Mouse (Mus musculus) midbrain, embryonic 11.5 days (tissue): ENCODE data around the gene Tff3. TPM values are rescaled to one million over a fixed set of nuclear protein-coding genes. Genes with fewer than 3 reads are reported as not detected.

Experiments
- ATAC-seq: fragments of 200-750 bp; cut with Nextera tagmentation; 2 replicates; pipeline ENCODE4 v1.8.0; 2017; ENCODE audit warnings: moderate TSS enrichment, moderate library complexity; ENCODE audit not compliant: low FRiP score
- DNase-seq: peaks from one replicate; pipeline ENCODE4 v3.0.0; 2015; ENCODE audit warnings: low spot score; ENCODE audit errors: missing footprints
- H3K27ac ChIP-seq: fragments of 300-500 bp; sonication (generic); 2 replicates; pipeline ENCODE4 v1.5.1; 2014; ENCODE audit warnings: low read depth, low read length
- H3K27me3 ChIP-seq: fragments of 300-500 bp; sonication (generic); 2 replicates; pipeline ENCODE4 v1.6.1; 2014; ENCODE audit warnings: mild to moderate bottlenecking, low read length, moderate library complexity, mixed read lengths; ENCODE audit not compliant: control insufficient read depth, insufficient read depth
- H3K36me3 ChIP-seq: fragments of 300-500 bp; sonication (generic); 2 replicates; pipeline ENCODE4 v1.6.1; 2014; ENCODE audit warnings: mild to moderate bottlenecking, low read length, moderate library complexity, mixed read lengths; ENCODE audit not compliant: control insufficient read depth, insufficient read depth
- H3K4me1 ChIP-seq: fragments of 300-500 bp; sonication (generic); 2 replicates; pipeline ENCODE4 v1.6.1; 2014; ENCODE audit warnings: low read length; ENCODE audit not compliant: control insufficient read depth, insufficient read depth
- H3K4me2 ChIP-seq: fragments of 300-500 bp; sonication (generic); 2 replicates; pipeline ENCODE4 v1.6.1; 2014; ENCODE audit warnings: mild to moderate bottlenecking, moderate library complexity
- H3K4me3 ChIP-seq: fragments of 300-500 bp; sonication (generic); 2 replicates; pipeline ENCODE4 v1.5.1; 2014; ENCODE audit warnings: low read depth, low read length
- H3K9ac ChIP-seq: fragments of 300-500 bp; sonication (generic); 2 replicates; pipeline ENCODE4 v1.6.1; 2014; ENCODE audit warnings: low read length
- H3K9me3 ChIP-seq: fragments of 300-500 bp; sonication (generic); 2 replicates; pipeline ENCODE4 v1.6.1; 2016; ENCODE audit warnings: low read length; ENCODE audit not compliant: control insufficient read depth
- WGBS: fragments of 180-500 bp; shearing (Covaris S2); extraction: QIAGEN DNeasy Blood & Tissue Kit; methylation state at CpG from one replicate; pipeline ENCODE4 v1.1.7; 2014; 5-methylcytosine and 5-hydroxymethylcytosine counted together
- polyA plus RNA-seq: library from polyadenylated mRNA; unstranded; fragments of >200 nt; fragmentation: Nextera tagmentation; extraction: Ambion mirVana; gene quantifications from 2 replicates; pipeline ENCODE4 v1.2.1, GENCODE M21; 2014

Tff3 gene
- polyA plus RNA-seq, result 0.50 and 1.7 TPM in 2 replicates

DNA sequence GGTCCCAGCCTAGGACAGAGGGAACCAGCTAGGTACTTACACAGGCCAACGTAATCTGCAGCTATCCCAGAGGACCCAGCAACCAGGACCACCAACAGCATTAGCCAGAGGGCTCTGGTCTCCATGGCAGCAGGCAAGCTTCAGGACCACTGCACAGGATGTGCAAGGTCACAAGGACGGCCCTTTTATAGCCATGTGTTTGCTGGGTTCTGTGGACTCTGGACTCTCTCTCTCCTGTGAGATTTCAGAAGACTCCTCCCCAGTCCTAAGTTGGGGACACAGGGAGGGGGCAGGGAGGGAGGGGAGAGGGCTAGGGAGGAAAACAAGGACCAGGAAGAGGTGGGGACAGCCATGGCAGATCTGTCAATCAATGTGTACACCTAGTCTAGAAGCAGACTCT lies at the start of gene Tff3:
Gene Tff3, minus strand, starts transcription at position 195 of the 400 bp plus-strand sequence.
- Histone ChIP-seq H3K4me1 (peaks cover 5% of the 10 kb centered on the region; the same call in 1 of the 2 replicates), H3K36me3 (no peaks in the 10 kb centered on the region; the same call in 1 of the 2 replicates), H3K4me2 (no peak within 1 kb of the TSS), H3K9me3 (no peaks in the 10 kb centered on the region), H3K27me3 (no peaks in the 10 kb centered on the region), H3K4me3 (no peak within 1 kb of the TSS), H3K27ac (no peak within 1 kb of the TSS), H3K9ac (no peak within 1 kb of the TSS)
- DNase-seq (no peak), ATAC-seq (peak; percentile 59; the same call in 1 of the 2 replicates)
- 20% methylated on average over 2 of the region's 2 CpGs for WGBS

DNA sequence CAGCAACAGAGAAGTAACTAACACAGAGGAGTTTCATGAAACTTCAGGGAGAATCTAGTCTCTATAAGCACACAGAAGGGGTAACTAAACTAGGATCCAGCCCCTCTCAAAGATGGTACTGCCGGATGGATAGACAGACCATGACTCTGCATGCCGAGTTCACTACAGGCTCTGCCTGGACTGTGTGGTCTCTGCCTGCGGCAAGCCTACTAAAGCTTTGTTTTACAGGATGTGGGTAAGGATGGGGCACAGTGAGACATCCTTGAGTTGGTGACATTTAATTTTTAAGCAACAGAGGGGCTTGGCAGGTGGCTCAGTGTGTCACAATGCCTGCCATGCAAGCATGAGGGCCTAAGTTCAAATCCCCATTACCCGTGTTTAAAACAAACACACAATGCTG lies 46.9 kb upstream of the Tff3 start:
- Histone ChIP-seq H3K36me3 (no peaks in the 10 kb centered on the region), H3K4me3 (no peak overlapping the region), H3K27ac (no peak overlapping the region), H3K4me1 (no peaks in the 10 kb centered on the region), H3K27me3 (no peaks in the 10 kb centered on the region), H3K9me3 (no peaks in the 10 kb centered on the region), H3K4me2 (no peak overlapping the region), H3K9ac (no peak overlapping the region)
- WGBS, result 94% methylated on average over 4 of the region's 4 CpGs
- DNase-seq, result no peak
- no peak for ATAC-seq

DNA sequence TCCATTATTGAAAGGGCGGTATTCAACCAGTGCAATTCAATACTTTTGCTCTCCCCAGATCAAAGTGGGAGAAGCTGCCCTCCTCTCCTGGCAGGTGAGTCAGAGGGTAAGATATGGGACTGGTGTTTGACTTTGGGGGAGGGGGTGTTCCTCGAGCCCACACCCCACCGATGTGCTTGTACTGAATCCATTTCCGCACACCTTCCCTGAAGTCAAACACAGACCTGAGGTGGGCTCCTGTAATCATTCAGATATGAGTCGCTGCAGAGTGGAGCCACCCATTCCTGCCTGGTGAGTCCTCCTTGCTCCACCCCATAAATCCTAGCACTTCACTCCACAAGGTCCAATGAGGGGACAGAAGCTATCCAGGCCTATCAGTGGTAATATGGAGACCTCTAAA lies 40.4 kb upstream of the Tff3 start:
- H3K27me3 ChIP-seq, result no peaks in the 10 kb centered on the region
- WGBS, result 83% methylated on average over 5 of the region's 5 CpGs
- ATAC-seq, result no peak

DNA sequence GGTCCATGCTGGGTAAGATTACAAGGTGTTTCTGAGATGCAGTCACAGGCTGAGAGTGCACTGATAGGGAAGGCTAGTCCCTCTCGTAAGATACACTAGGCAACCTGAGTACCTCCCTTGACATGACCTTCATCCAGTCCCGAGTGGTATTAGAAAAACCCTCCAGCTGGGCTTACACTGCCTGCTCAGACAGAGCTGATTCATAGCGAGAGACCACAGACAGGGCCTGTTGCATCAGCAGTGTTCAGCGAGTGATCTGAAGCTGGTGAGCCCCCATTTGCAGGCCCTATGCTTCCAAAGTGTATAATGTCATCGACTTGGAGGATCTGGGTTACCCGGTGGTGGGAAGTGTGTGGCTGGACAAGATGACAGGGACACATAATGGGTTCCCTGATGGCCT lies 35.7 kb upstream of the Tff3 start, which contains the start of gene Tff1:
Gene Tff1, minus strand, starts transcription at position 151 of the 400 bp plus-strand sequence.
- H3K36me3 ChIP-seq, result no peaks in the 10 kb centered on the region
- H3K4me3 ChIP-seq, result no peak within 1 kb of the TSS
- H3K4me2 ChIP-seq, result no peak within 1 kb of the TSS
- H3K4me1 ChIP-seq, result no peaks in the 10 kb centered on the region
- no peak within 1 kb of the TSS for H3K27ac ChIP-seq
- no peak within 1 kb of the TSS for H3K9ac ChIP-seq
- DNase-seq, result no peak
- ATAC-seq, result no peak
- WGBS, result 90% methylated on average over 6 of the region's 6 CpGs
- H3K27me3 ChIP-seq, result no peaks in the 10 kb centered on the region
- no peaks in the 10 kb centered on the region for H3K9me3 ChIP-seq

More for the DNA sequence above, 40.4 kb upstream of the Tff3 start:
- no peaks in the 10 kb centered on the region for H3K9me3 ChIP-seq
- no peaks in the 10 kb centered on the region for H3K4me1 ChIP-seq
- H3K9ac ChIP-seq, result no peak overlapping the region
- no peak overlapping the region for H3K27ac ChIP-seq
- no peak overlapping the region for H3K4me2 ChIP-seq
- H3K36me3 ChIP-seq, result no peaks in the 10 kb centered on the region
- H3K4me3 ChIP-seq, result no peak overlapping the region
- DNase-seq, result no peak

DNA sequence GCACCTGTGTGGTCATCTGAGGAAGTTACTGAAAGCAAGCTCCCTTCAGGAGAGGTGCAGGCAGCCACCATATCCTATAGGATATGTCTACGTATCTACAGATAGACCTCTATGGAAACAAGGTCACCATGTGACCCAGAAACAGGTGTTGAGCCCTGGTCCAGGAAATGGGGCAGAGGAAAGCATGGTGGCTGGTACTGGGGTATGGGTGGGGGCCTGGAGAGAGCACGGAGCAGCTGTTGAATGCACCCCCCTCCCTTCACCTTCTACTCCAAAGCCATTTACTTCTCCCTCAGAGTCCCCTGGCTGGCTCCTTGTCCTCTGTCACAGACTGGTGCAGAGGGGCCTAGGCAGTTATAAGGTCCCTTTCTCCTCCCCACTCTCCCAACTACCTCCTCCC lies 34.4 kb upstream of the Tff3 start:
- H3K9me3 ChIP-seq, result no peaks in the 10 kb centered on the region
- WGBS, result 88% methylated on average over 2 of the region's 2 CpGs
- H3K9ac ChIP-seq, result no peak overlapping the region
- no peak overlapping the region for H3K27ac ChIP-seq
- no peaks in the 10 kb centered on the region for H3K36me3 ChIP-seq
- ATAC-seq (no peak), DNase-seq (no peak)
- H3K4me3 ChIP-seq, result no peak overlapping the region
- no peak overlapping the region for H3K4me2 ChIP-seq
- H3K27me3 ChIP-seq, result no peaks in the 10 kb centered on the region
- no peaks in the 10 kb centered on the region for H3K4me1 ChIP-seq

DNA sequence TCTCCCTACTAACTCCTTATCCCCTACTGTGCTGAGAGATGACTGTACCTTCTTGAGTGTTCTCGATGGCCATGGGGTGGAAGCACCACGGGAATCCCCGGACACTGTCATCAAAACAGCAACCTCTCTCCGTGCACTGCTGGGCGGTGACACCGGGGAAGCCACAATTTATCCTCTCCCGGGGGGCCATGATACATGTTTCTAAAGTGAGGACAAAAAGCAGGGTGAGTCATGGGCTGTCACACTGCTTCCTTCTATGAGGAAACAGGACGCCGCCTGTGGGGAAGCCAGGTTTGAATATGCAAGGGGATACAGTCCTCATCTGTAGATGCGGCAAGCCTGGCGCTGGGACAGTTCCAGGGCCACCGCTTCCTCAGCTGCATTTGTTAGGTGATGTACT lies 33.2 kb upstream of the Tff3 start:
- Histone ChIP-seq H3K36me3 (no peaks in the 10 kb centered on the region), H3K4me1 (no peaks in the 10 kb centered on the region), H3K9me3 (no peaks in the 10 kb centered on the region), H3K4me2 (no peak overlapping the region), H3K4me3 (no peak overlapping the region), H3K27me3 (no peaks in the 10 kb centered on the region), H3K9ac (no peak overlapping the region), H3K27ac (no peak overlapping the region)
- 91% methylated on average over 12 of the region's 12 CpGs for WGBS
- ATAC-seq, result no peak
- no peak for DNase-seq

DNA sequence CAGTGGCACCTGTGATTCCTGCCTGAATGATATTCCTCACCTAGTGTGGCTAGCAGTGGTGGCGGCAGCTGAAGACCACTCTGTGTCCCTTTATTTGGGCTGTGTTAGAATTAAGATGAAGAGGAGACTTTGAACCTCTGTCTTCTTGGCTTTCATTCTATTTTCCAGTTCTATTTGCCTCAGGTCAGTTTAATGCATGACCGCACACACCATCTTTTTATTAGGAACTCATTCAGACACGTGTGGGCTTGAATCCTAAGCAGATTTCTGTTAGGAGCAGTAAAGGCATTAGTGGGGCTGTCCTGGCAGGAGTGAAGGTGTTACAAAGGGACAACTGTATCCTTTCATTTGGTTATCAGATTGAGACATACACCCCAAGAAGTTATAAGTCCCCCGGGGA lies 30.8 kb upstream of the Tff3 start:
- Histone ChIP-seq H3K9ac (no peak overlapping the region), H3K27me3 (no peaks in the 10 kb centered on the region), H3K4me2 (no peak overlapping the region), H3K4me3 (no peak overlapping the region), H3K4me1 (no peaks in the 10 kb centered on the region), H3K27ac (no peak overlapping the region), H3K9me3 (no peaks in the 10 kb centered on the region), H3K36me3 (no peaks in the 10 kb centered on the region)
- DNase-seq, result no peak
- no peak for ATAC-seq
- WGBS, result 74% methylated on average over 4 of the region's 4 CpGs

DNA sequence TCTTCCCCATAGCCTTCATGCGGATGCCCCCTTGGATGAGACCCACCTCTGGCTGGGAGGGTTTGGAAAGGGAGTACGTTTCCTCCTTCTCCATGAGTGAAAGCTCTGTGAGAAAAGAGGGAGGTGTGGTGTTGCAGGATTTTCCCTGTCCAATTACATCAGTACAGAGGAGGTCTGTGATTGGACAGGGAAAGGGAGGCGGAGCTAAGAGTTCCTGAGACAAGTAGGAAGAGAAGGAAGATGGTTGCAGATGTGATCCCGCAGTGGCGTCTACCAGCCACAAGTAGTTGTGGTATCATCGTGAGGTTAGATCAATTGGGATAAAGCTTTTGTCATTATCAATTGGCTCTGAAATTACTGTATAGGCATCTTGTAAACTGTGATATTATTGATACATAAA lies 28.5 kb upstream of the Tff3 start:
- H3K27ac ChIP-seq, result no peak overlapping the region
- H3K4me3 ChIP-seq, result no peak overlapping the region
- no peak overlapping the region for H3K9ac ChIP-seq
- no peak for ATAC-seq
- DNase-seq, result no peak
- H3K27me3 ChIP-seq, result no peaks in the 10 kb centered on the region
- H3K9me3 ChIP-seq, result no peaks in the 10 kb centered on the region
- WGBS, result 80% methylated on average over 6 of the region's 6 CpGs
- H3K4me1 ChIP-seq, result no peaks in the 10 kb centered on the region
- H3K36me3 ChIP-seq, result no peaks in the 10 kb centered on the region
- no peak overlapping the region for H3K4me2 ChIP-seq

DNA sequence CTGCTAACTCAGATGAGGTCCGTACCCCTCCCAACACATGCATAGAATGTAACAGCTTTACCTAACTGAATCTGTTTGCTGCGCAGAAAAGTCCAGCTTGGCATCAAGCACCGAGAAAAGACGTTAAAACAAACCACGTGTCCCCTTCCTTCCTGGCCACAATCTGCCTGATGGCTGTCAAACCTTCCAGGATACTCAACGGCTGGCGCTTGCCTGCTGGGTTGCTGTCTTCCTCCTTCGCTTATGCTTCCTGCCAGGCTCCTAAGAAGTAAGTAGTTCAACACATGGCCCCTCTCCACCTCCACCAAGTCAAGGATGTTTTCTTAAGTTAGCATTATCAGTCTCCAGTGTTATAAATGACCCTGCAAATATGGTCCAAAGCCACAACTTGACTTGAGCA lies 24.3 kb upstream of the Tff3 start:
- Histone ChIP-seq H3K27ac (no peak overlapping the region), H3K27me3 (no peaks in the 10 kb centered on the region), H3K4me3 (no peak overlapping the region), H3K9me3 (no peaks in the 10 kb centered on the region), H3K9ac (no peak overlapping the region), H3K4me1 (no peaks in the 10 kb centered on the region), H3K36me3 (no peaks in the 10 kb centered on the region), H3K4me2 (no peak overlapping the region)
- WGBS, result 86% methylated on average over 8 of the region's 8 CpGs
- DNase-seq (no peak), ATAC-seq (no peak)
